Mouse (Mus musculus) forebrain, embryonic 11.5 days (tissue): ENCODE data around the gene Dera. TPM values are rescaled to one million over a fixed set of nuclear protein-coding genes. Genes with fewer than 3 reads are reported as not detected.

ENCODE experiments used
- ATAC-seq: fragments of 200-750 bp; cut with Nextera tagmentation; replicated peaks from 2 replicates; pipeline ENCODE4 v1.8.0; 2017; ENCODE audit warnings: moderate TSS enrichment; ENCODE audit not compliant: low FRiP score
- DNase-seq: peaks from one replicate; pipeline ENCODE4 v3.0.0-alpha.2; 2017; ENCODE audit warnings: low spot score
- H3K27ac ChIP-seq: fragments of 300-500 bp; sonication (generic); 2 replicates; pipeline ENCODE4 v1.5.1; 2014; ENCODE audit warnings: low read depth, low read length
- H3K27me3 ChIP-seq: fragments of 300-500 bp; sonication (generic); 2 replicates; pipeline ENCODE4 v1.6.1; 2014; ENCODE audit warnings: mild to moderate bottlenecking, low read length, mixed read lengths; ENCODE audit not compliant: control insufficient read depth, insufficient read depth
- H3K36me3 ChIP-seq: fragments of 300-500 bp; sonication (generic); 2 replicates; pipeline ENCODE4 v1.6.1; 2014; ENCODE audit warnings: mild to moderate bottlenecking, low read length, moderate library complexity, mixed read lengths; ENCODE audit not compliant: control insufficient read depth, insufficient read depth
- H3K4me1 ChIP-seq: fragments of 300-500 bp; sonication (generic); replicated peaks from 2 replicates; pipeline ENCODE4 v1.6.1; 2014; ENCODE audit warnings: low read length, mixed read lengths; ENCODE audit not compliant: control insufficient read depth, insufficient read depth
- H3K4me2 ChIP-seq: fragments of 300-500 bp; sonication (generic); 2 replicates; pipeline ENCODE4 v1.6.1; 2014; ENCODE audit warnings: low read depth, mild to moderate bottlenecking, low read length, moderate library complexity, mixed read lengths; ENCODE audit not compliant: severe bottlenecking
- H3K4me3 ChIP-seq: fragments of 300-500 bp; sonication (generic); 2 replicates; pipeline ENCODE4 v1.5.1; 2014; ENCODE audit warnings: low read depth, low read length
- H3K9ac ChIP-seq: fragments of 300-500 bp; sonication (generic); 2 replicates; pipeline ENCODE4 v1.6.1; 2014; ENCODE audit warnings: low read length
- H3K9me3 ChIP-seq: fragments of 300-500 bp; sonication (generic); 2 replicates; pipeline ENCODE4 v1.6.1; 2016; ENCODE audit warnings: low read length, mixed read lengths; ENCODE audit not compliant: control insufficient read depth
- WGBS: fragments of 180-500 bp; shearing (Covaris S2); extraction: QIAGEN DNeasy Blood & Tissue Kit; methylation state at CpG from one replicate; pipeline ENCODE4 v1.1.7; 2014; 5-methylcytosine and 5-hydroxymethylcytosine counted together
- polyA plus RNA-seq: library from polyadenylated mRNA; unstranded; fragments of >200 nt; fragmentation: Nextera tagmentation; extraction: Ambion mirVana; gene quantifications from 2 replicates; pipeline ENCODE4 v1.2.1, GENCODE M21; 2014

Dera gene
- polyA plus RNA-seq, 1 experiment from 2014 or later, result 46.4 TPM

GRCm38 (mm10) chr6:137722220-137722931 lies 32.0 kb upstream of the Dera start:
- Histone ChIP-seq H3K4me1 (no peaks in the 10 kb centered on the region), H3K9me3 (no peaks in the 10 kb centered on the region), H3K4me2 (no peak overlapping the region), H3K27ac (no peak overlapping the region), H3K4me3 (no peak overlapping the region), H3K9ac (no peak overlapping the region), H3K27me3 (no peaks in the 10 kb centered on the region), H3K36me3 (no peaks in the 10 kb centered on the region)
- DNase-seq (no peak), ATAC-seq (no peak)
- WGBS, result 93% methylated on average over 15 of the region's 15 CpGs

DNA sequence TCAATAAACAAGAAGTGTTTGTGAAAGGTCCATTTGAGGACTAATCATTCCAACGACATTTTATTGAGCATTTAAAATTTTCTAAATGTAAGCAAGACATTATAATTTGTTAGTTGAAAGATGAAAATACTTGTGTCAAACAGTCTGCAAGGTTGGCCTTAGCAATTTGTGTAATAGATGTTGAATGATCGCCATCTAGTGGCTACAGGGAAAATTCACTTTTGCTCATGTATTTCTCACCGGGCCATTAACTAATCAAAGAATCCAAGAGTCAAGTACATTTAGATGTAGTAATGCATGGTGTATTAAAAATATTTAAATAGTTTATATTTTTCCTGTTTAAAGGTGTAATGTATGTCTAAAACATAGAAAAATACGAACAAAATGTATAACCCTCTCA lies 30.4 kb upstream of the Dera start:
- DNase-seq, result no peak
- no peaks in the 10 kb centered on the region for H3K9me3 ChIP-seq
- H3K9ac ChIP-seq, result no peak overlapping the region
- peak; percentile 53; the same call in 1 of the 2 replicates for ATAC-seq
- no peak overlapping the region for H3K4me2 ChIP-seq
- no peak overlapping the region for H3K27ac ChIP-seq
- 9% methylated on average over 4 of the region's 4 CpGs for WGBS
- H3K4me1 ChIP-seq, result no peaks in the 10 kb centered on the region
- no peaks in the 10 kb centered on the region for H3K27me3 ChIP-seq
- H3K36me3 ChIP-seq, result no peaks in the 10 kb centered on the region
- H3K4me3 ChIP-seq, result no peak overlapping the region

- Histone ChIP-seq H3K4me2 (peak overlapping the region; percentile 70), H3K9me3 (no peaks in the 10 kb centered on the region), H3K4me3 (peak overlapping the region; percentile 86), H3K27me3 (no peaks in the 10 kb centered on the region), H3K27ac (no peak overlapping the region), H3K36me3 (no peaks in the 10 kb centered on the region), H3K4me1 (peaks cover 6% of the 10 kb centered on the region; the same call in 1 of the 2 replicates), H3K9ac (peak overlapping the region; percentile 70)
- 12% methylated on average over 7 of the region's 7 CpGs for WGBS
- DNase-seq (no peak), ATAC-seq (peak; percentile 29)
Observed at GRCm38 (mm10) chr6:137734460-137734845, 19.9 kb upstream of the Dera start.

DNA sequence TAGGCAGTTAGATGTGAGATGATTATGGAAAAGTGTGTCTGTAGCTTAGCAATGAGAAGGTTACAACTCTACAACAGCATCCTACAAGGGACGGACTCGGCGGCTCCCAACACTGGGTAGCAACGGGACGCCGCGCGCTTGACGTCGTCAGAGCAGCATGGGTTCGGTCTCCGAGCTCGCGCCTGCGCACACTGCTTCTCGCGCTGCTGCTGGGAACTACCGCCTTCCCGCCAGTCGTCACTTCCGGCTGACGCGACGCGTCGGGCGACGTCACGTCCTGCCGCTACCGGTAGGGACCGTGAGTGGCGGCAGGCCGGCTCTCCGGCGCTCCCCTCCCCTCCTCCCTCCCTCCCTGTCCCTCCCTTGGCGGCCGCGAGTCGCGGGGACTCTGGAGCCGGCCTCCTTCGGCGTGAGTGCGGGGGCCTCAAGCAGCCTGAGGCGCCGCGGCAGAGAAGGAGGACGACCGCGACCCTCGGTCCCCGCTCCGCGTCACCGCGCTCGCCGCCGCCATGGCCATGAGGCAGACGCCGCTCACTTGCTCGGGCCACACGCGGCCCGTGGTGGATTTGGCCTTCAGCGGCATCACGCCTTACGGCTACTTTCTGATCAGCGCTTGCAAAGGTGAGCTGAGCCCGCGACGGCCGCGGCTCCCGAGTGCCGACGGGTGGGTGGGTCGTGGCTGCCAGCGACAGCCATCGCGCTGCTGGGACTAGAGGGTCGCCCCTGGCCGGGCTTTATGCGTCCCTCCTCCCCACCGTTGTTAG lies 19.3 kb upstream of the Dera start, which contains the start of gene Strap:
Gene Strap, plus strand, starts transcription at position 233 of the 764 bp plus-strand sequence.
- H3K4me1 ChIP-seq, result peaks cover 6% of the 10 kb centered on the region; the same call in 1 of the 2 replicates
- under 1% methylated on average over 76 of the region's 86 CpGs for WGBS

GRCm38 (mm10) chr6:137735671-137736238 lies 18.6 kb upstream of the Dera start:
- Histone ChIP-seq H3K36me3 (no peaks in the 10 kb centered on the region; the same call in 1 of the 2 replicates), H3K4me1 (peaks cover 6% of the 10 kb centered on the region; the same call in 1 of the 2 replicates), H3K4me2 (peak overlapping the region; percentile 68), H3K27me3 (no peaks in the 10 kb centered on the region), H3K9ac (peak overlapping the region; percentile 70), H3K4me3 (peak overlapping the region; percentile 86), H3K9me3 (no peaks in the 10 kb centered on the region), H3K27ac (no peak overlapping the region)
- DNase-seq, result no peak
- no peak for ATAC-seq
- WGBS, result 9% methylated on average over 17 of the region's 17 CpGs

More for the DNA sequence above, 19.3 kb upstream of the Dera start, which contains the start of gene Strap:
- peak; percentile 99 for DNase-seq
- H3K4me2 ChIP-seq, result peak within 1 kb of the TSS; percentile 70
- H3K36me3 ChIP-seq, result no peaks in the 10 kb centered on the region
- H3K4me3 ChIP-seq, result peak within 1 kb of the TSS; percentile 86
- H3K9me3 ChIP-seq, result no peaks in the 10 kb centered on the region
- ATAC-seq, result peak; percentile 99
- no peaks in the 10 kb centered on the region for H3K27me3 ChIP-seq
- H3K27ac ChIP-seq, result peak within 1 kb of the TSS; percentile 33; the same call in 1 of the 2 replicates
- H3K9ac ChIP-seq, result peak within 1 kb of the TSS; percentile 70

DNA sequence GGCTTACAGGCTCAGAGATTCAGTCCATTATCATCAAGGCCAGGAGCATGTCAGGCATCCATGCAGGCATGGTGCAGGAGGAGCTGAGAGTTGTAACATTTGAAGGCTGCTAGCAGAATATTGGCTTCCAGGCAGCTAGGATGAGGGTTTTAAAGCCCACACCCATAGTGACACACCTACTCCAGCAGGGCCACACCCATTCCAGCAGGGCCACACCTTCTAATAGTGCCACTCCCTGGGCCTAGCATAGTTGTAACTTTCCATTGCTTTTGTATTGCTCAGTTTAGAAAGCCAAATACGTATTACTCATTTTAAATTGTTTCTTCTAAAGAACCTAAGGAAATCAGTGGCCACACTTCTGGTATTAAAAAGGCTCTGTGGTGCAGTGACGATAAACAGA lies 13.4 kb upstream of the Dera start:
- 96% methylated on average over 2 of the region's 2 CpGs for WGBS
- no peaks in the 10 kb centered on the region; the same call in 1 of the 2 replicates for H3K36me3 ChIP-seq
- no peak overlapping the region for H3K27ac ChIP-seq
- H3K9ac ChIP-seq, result no peak overlapping the region
- ATAC-seq (no peak), DNase-seq (no peak)
- no peak overlapping the region for H3K4me2 ChIP-seq
- no peaks in the 10 kb centered on the region for H3K27me3 ChIP-seq
- peaks cover 3% of the 10 kb centered on the region; the same call in 1 of the 2 replicates for H3K4me1 ChIP-seq
- H3K9me3 ChIP-seq, result no peaks in the 10 kb centered on the region
- no peak overlapping the region for H3K4me3 ChIP-seq

GRCm38 (mm10) chr6:137744700-137745099 lies 9.6 kb upstream of the Dera start:
- Histone ChIP-seq H3K9me3 (no peaks in the 10 kb centered on the region), H3K36me3 (peaks cover 4% of the 10 kb centered on the region; the same call in 1 of the 2 replicates), H3K4me1 (no peaks in the 10 kb centered on the region), H3K4me3 (no peak overlapping the region), H3K9ac (no peak overlapping the region), H3K4me2 (no peak overlapping the region), H3K27me3 (no peaks in the 10 kb centered on the region), H3K27ac (no peak overlapping the region)
- no peak for ATAC-seq
- DNase-seq, result no peak
- WGBS, result 93% methylated on average over 4 of the region's 4 CpGs

DNA sequence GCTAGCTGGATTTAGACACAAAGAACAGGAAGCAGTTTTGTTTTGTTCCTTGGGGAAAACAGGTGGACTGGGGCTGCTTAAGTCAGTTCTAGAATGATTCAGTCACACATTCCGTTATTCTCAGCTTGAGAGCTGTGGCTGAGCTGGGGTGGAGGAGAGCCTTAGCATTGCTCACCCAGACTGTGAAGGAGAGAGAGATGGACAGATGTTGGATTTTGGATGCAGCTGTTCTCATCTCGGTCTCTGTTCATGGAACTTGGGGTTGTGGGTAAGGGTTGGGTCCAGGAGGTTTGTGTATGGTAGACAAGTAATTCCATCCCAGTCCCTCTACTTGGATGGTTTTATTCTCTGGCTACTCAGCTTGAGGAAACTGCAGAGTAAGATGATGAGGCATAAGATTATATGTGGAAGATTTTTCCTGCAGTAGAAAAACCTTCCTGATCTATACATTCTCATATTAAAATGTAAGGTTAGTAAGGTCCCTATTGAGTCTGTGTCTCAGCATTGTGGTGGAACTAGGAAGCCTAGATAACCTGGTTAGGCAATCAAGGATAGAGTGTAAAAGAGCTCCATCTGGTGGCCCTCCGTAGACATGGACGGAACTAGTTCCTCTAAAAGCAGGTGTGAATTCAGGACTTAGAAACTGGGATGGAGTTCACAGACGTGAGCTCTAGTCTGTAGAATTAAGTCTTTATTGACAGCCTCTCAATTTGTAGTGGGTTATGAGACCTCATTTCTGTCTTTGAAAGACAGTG lies 7.0 kb upstream of the Dera start:
- no peak for DNase-seq
- H3K9me3 ChIP-seq, result no peaks in the 10 kb centered on the region
- no peaks in the 10 kb centered on the region for H3K4me1 ChIP-seq
- no peak overlapping the region for H3K9ac ChIP-seq
- ATAC-seq, result no peak
- no peak overlapping the region for H3K4me2 ChIP-seq
- no peak overlapping the region for H3K27ac ChIP-seq
- no peaks in the 10 kb centered on the region for H3K27me3 ChIP-seq
- H3K4me3 ChIP-seq, result no peak overlapping the region
- peaks cover 8% of the 10 kb centered on the region; the same call in 1 of the 2 replicates for H3K36me3 ChIP-seq
- 83% methylated on average over 5 of the region's 5 CpGs for WGBS
